Mouse (Mus musculus) E14TG2a.4 (cell line): ENCODE measurements at regions not wholly inside any gene's neighbourhood (a gene's known extent, or its start where the extent isn't known, plus 50 kb on each side); places are given as distances from the start of the nearest gene placed in this dataset.

ENCODE experiments used
- H3K27me3 ChIP-seq: 2 replicates; pipeline ENCODE4 v1.6.1; 2014; ENCODE audit warnings: low read length, control low read depth; ENCODE audit not compliant: insufficient read depth
- H3K36me3 ChIP-seq: 2 replicates; pipeline ENCODE4 v1.6.1; 2014; ENCODE audit warnings: low read length, control low read depth; ENCODE audit not compliant: insufficient read depth
- H3K4me1 ChIP-seq: replicated peaks from 2 replicates; pipeline ENCODE4 v1.6.1; 2014; ENCODE audit warnings: low read depth, low read length, control low read depth
- H3K4me3 ChIP-seq: replicated peaks from 2 replicates; pipeline ENCODE4 v1.5.1; 2014; ENCODE audit warnings: mild to moderate bottlenecking, low read length
- H3K9me3 ChIP-seq: 2 replicates; pipeline ENCODE4 v1.6.1; 2014; ENCODE audit warnings: low read length, control low read depth
- CTCF ChIP-seq: conservative IDR thresholded peaks from 2 replicates; pipeline ENCODE4 v1.5.1; 2014; ENCODE audit warnings: low read length
- NANOG ChIP-seq: IDR thresholded peaks from 2 replicates; pipeline ENCODE4 v1.6.1; 2014; ENCODE audit warnings: borderline replicate concordance, low read length, mixed read lengths
- POU5F1 ChIP-seq: IDR thresholded peaks from 2 replicates; pipeline ENCODE4 v1.6.1; 2014; ENCODE audit warnings: low read length, borderline replicate concordance

DNA sequence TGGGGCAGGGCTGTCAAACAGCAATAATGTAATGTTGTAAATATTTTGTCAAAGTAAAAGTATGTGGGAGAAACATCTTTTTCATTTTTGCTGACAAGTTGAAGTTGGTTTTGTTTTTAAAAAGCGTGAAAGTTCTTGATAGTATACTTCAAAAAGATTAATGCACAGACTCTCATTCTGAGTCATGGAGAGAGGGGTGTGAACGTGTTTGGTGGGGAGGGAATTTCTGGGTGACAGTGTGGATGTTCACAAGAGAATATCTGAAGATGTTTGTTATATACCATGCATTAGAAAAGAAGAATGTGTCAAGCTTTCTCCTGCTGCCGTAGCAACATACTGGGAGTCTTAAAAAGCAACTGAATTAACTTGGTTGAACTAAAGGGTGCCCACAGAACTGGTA is 57.0 kb downstream of the Rps29 start:
- no peaks in the 10 kb centered on the region for H3K4me1 ChIP-seq
- peaks cover 4% of the 10 kb centered on the region; the same call in 1 of the 2 replicates for H3K27me3 ChIP-seq
- no peak overlapping the region for H3K4me3 ChIP-seq
- H3K36me3 ChIP-seq = no peaks in the 10 kb centered on the region
- no peak for TF ChIP-seq CTCF
- no peak for TF ChIP-seq NANOG
- TF ChIP-seq POU5F1 = no peak
- no peaks in the 10 kb centered on the region for H3K9me3 ChIP-seq

DNA sequence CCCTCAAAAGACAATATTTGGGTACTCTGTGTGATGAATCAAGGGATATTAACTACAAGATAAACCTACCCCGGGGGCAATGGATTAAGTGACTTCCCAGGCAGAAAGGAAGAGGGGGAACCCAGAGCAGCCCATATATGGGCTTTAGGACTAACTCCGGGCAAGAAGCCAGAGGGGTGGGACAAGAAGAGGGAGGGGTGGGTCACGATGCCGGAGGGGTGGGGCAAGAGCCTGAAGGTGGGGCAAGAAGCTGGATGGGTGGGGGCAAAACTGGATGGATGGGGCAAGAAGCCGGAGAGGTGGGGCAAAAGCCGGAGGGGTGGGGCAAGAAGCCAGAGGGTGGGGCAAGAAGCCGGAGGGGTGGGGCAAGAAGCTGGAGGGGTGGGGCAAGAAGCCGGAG is 64.1 kb downstream of the Rps29 start:
- peak overlapping the region; percentile 61 for H3K4me3 ChIP-seq
- H3K9me3 ChIP-seq = no peaks in the 10 kb centered on the region
- peaks cover 22% of the 10 kb centered on the region for H3K4me1 ChIP-seq
- no peak for TF ChIP-seq POU5F1
- no peak for TF ChIP-seq NANOG
- no peak for TF ChIP-seq CTCF
- no peaks in the 10 kb centered on the region for H3K36me3 ChIP-seq
- peaks cover 2% of the 10 kb centered on the region; the same call in 1 of the 2 replicates for H3K27me3 ChIP-seq

- TF ChIP-seq NANOG (no peak), CTCF (peak; percentile 59), POU5F1 (no peak)
- peaks cover 2% of the 10 kb centered on the region; the same call in 1 of the 2 replicates for H3K27me3 ChIP-seq
- no peaks in the 10 kb centered on the region for H3K9me3 ChIP-seq
- peaks cover 22% of the 10 kb centered on the region for H3K4me1 ChIP-seq
- no peaks in the 10 kb centered on the region for H3K36me3 ChIP-seq
- H3K4me3 ChIP-seq = no peak overlapping the region
Observed at GRCm38 (mm10) chr12:69093073-69093797, 65.8 kb downstream of the Rps29 start.

GRCm38 (mm10) chr12:69087928-69088609 is 70.9 kb downstream of the Rps29 start:
- H3K36me3 ChIP-seq = no peaks in the 10 kb centered on the region
- H3K4me3 ChIP-seq = peak overlapping the region; percentile 18; the same call in 1 of the 2 replicates
- TF ChIP-seq NANOG = no peak
- TF ChIP-seq CTCF = peak; percentile 100
- H3K27me3 ChIP-seq = peaks cover 23% of the 10 kb centered on the region
- H3K9me3 ChIP-seq = no peaks in the 10 kb centered on the region
- H3K4me1 ChIP-seq = peaks cover 34% of the 10 kb centered on the region

- TF ChIP-seq CTCF = no peak
- TF ChIP-seq POU5F1 = no peak
- no peak for TF ChIP-seq NANOG
- no peaks in the 10 kb centered on the region for H3K9me3 ChIP-seq
- peaks cover 23% of the 10 kb centered on the region for H3K4me1 ChIP-seq
- no peaks in the 10 kb centered on the region for H3K36me3 ChIP-seq
- H3K4me3 ChIP-seq = peak overlapping the region; percentile 29; the same call in 1 of the 2 replicates
- peaks cover 23% of the 10 kb centered on the region for H3K27me3 ChIP-seq
Observed at GRCm38 (mm10) chr12:69085522-69086179, 73.3 kb downstream of the Rps29 start.

DNA sequence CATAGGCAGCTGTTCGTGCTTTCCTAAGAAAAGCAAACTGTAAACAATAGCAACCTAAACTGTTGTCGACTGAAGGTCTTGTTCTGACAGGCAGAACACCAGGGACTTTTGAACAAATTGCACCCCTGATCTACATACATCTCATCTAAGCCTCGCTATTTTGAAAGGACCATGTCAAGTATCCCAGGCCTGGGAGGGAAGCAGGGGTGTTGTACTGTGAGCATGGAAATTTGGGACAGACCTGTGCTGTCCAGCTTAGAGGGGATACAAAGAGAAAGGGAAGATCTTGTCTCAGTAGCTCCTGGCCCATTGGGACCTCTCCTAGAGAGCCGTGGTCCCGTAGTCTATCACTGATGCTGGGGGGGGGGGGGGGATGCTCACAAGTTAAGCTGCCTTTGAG is 74.3 kb downstream of the Rps29 start:
- TF ChIP-seq POU5F1 (no peak), NANOG (no peak), CTCF (no peak)
- Histone ChIP-seq H3K27me3 (peaks cover 23% of the 10 kb centered on the region), H3K4me1 (peaks cover 23% of the 10 kb centered on the region), H3K9me3 (no peaks in the 10 kb centered on the region), H3K4me3 (no peak overlapping the region), H3K36me3 (no peaks in the 10 kb centered on the region)

DNA sequence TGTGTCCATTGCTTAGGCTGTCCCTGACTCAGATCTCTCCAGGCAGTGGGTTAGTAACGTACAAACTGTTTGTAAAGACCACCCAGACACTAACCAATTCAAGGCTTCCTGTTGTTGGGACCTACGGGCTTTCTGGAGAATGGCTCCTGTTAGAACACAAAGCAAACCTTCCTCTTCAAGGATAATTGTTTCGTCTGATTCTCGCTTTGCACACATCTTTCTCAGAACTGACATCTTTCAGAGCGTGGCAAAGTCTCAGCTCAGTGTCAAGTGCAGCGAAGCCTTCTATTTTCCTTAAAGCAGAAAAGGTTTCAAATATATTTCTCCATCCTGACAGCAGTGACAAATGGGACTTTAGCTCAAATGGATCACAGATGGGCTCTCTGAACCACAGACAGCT is 76.9 kb downstream of the Rps29 start:
- no peaks in the 10 kb centered on the region for H3K9me3 ChIP-seq
- no peaks in the 10 kb centered on the region for H3K36me3 ChIP-seq
- TF ChIP-seq CTCF (no peak), POU5F1 (no peak), NANOG (no peak)
- peaks cover 16% of the 10 kb centered on the region for H3K27me3 ChIP-seq
- H3K4me1 ChIP-seq = peaks cover 17% of the 10 kb centered on the region
- no peak overlapping the region for H3K4me3 ChIP-seq

DNA sequence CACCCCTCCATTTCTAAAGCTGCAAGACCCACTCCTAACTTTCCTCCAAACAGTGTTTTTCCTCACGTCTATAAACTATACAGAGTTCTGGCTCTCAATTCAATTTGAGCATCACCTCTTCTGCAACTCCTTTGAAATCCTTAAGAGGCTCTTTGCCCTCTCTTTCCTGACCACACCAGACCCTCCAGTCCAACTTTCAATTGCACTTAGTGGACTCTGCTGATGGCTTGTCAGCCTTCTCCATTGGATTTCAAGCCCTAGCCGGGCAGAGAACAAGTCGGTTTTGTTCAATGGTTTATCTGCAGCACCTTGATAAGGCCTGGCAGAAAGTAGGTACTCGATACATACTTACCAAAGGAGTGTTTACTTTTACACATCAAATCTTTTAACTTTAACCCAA is 119.4 kb downstream of the Rps29 start:
- Histone ChIP-seq H3K9me3 (no peaks in the 10 kb centered on the region), H3K4me1 (no peaks in the 10 kb centered on the region), H3K27me3 (no peaks in the 10 kb centered on the region), H3K36me3 (no peaks in the 10 kb centered on the region), H3K4me3 (no peak overlapping the region)
- TF ChIP-seq NANOG = no peak
